Mouse (Mus musculus) kidney, postnatal 0 days (tissue): ENCODE data around the gene Armh3. TPM values are rescaled to one million over a fixed set of nuclear protein-coding genes. Genes with fewer than 3 reads are reported as not detected.

Source experiments
- ATAC-seq: fragments of 200-750 bp; cut with Nextera tagmentation; replicated peaks from 2 replicates; pipeline ENCODE4 v1.8.0; 2017; ENCODE audit warnings: low read depth, moderate number of reproducible peaks, moderate TSS enrichment, moderate library complexity; ENCODE audit not compliant: low FRiP score
- DNase-seq: peaks from one replicate; pipeline ENCODE4 v3.0.0-alpha.2; 2016; ENCODE audit warnings: low spot score
- H3K27ac ChIP-seq: fragments of 300-500 bp; sonication (generic); 2 replicates; pipeline ENCODE4 v1.5.1; 2014; ENCODE audit warnings: mild to moderate bottlenecking
- H3K27me3 ChIP-seq: fragments of 300-500 bp; sonication (generic); 2 replicates; pipeline ENCODE4 v1.6.1; 2014; ENCODE audit warnings: low read length, mixed read lengths; ENCODE audit not compliant: insufficient read depth
- H3K36me3 ChIP-seq: fragments of 300-500 bp; sonication (generic); 2 replicates; pipeline ENCODE4 v1.6.1; 2014; ENCODE audit warnings: low read length, mixed read lengths; ENCODE audit not compliant: insufficient read depth
- H3K4me1 ChIP-seq: fragments of 300-500 bp; sonication (generic); replicated peaks from 2 replicates; pipeline ENCODE4 v1.6.1; 2014; ENCODE audit warnings: antibody characterized with exemption, low read length, mixed read lengths; ENCODE audit not compliant: insufficient read depth
- H3K4me2 ChIP-seq: fragments of 300-500 bp; sonication (generic); 2 replicates; pipeline ENCODE4 v1.6.1; 2014; ENCODE audit warnings: mild to moderate bottlenecking, low read length, moderate library complexity, mixed read lengths
- H3K4me3 ChIP-seq: fragments of 300-500 bp; sonication (generic); replicated peaks from 2 replicates; pipeline ENCODE4 v1.5.1; 2014; ENCODE audit warnings: low read depth, low read length
- H3K9ac ChIP-seq: fragments of 300-500 bp; sonication (generic); 2 replicates; pipeline ENCODE4 v1.6.1; 2014; ENCODE audit warnings: low read depth, low read length
- H3K9me3 ChIP-seq: fragments of 300-500 bp; sonication (generic); replicated peaks from 2 replicates; pipeline ENCODE4 v1.6.1; 2016; ENCODE audit warnings: low read length, inconsistent platforms, mixed read lengths
- CTCF ChIP-seq: IDR thresholded peaks from 2 replicates; pipeline ENCODE4 v1.5.1; 2016; ENCODE audit warnings: antibody characterized with exemption, low read depth, mild to moderate bottlenecking, moderate library complexity
- WGBS: fragments of 180-500 bp; shearing (Covaris S2); extraction: QIAGEN DNeasy Blood & Tissue Kit; methylation state at CpG from one replicate; pipeline ENCODE4 v1.1.7; 2014; 5-methylcytosine and 5-hydroxymethylcytosine counted together
- polyA plus RNA-seq: library from polyadenylated mRNA; unstranded; fragments of >200 nt; fragmentation: Nextera tagmentation; extraction: Ambion mirVana; gene quantifications from 2 replicates; pipeline ENCODE4 v1.2.1, GENCODE M21; 2015

The Armh3 gene
- polyA plus RNA-seq, 1 experiment from 2014 or later, result 13.2 TPM

GRCm38 (mm10) chr19:46036477-46037242 is 38.4 kb upstream of the Armh3 start:
- peak overlapping the region; percentile 27; the same call in 1 of the 2 replicates for H3K9ac ChIP-seq
- peak; percentile 43 for TF ChIP-seq CTCF
- no peaks in the 10 kb centered on the region for H3K9me3 ChIP-seq
- H3K4me1 ChIP-seq, result peaks cover 25% of the 10 kb centered on the region
- H3K4me2 ChIP-seq, result peak overlapping the region; percentile 83
- no peak for DNase-seq
- WGBS, result 80% methylated on average over 13 of the region's 13 CpGs
- peak overlapping the region; percentile 9 for H3K4me3 ChIP-seq
- no peak for ATAC-seq
- H3K36me3 ChIP-seq, result peaks cover 44% of the 10 kb centered on the region
- no peaks in the 10 kb centered on the region for H3K27me3 ChIP-seq
- H3K27ac ChIP-seq, result no peak overlapping the region

GRCm38 (mm10) chr19:46035971-46036370 is 37.7 kb upstream of the Armh3 start:
- no peak overlapping the region for H3K9ac ChIP-seq
- no peak for TF ChIP-seq CTCF
- peaks cover 49% of the 10 kb centered on the region for H3K36me3 ChIP-seq
- H3K27ac ChIP-seq, result no peak overlapping the region
- no peak overlapping the region for H3K4me3 ChIP-seq
- H3K4me1 ChIP-seq, result peaks cover 18% of the 10 kb centered on the region
- H3K27me3 ChIP-seq, result no peaks in the 10 kb centered on the region
- no peak for DNase-seq
- no peaks in the 10 kb centered on the region for H3K9me3 ChIP-seq
- H3K4me2 ChIP-seq, result no peak overlapping the region
- ATAC-seq, result no peak
- WGBS, result 90% methylated on average over 13 of the region's 13 CpGs

- no peak for TF ChIP-seq CTCF
- Histone ChIP-seq H3K36me3 (peaks cover 49% of the 10 kb centered on the region), H3K9me3 (no peaks in the 10 kb centered on the region), H3K4me3 (no peak overlapping the region), H3K27me3 (no peaks in the 10 kb centered on the region), H3K27ac (no peak overlapping the region), H3K9ac (no peak overlapping the region), H3K4me1 (peaks cover 8% of the 10 kb centered on the region; the same call in 1 of the 2 replicates), H3K4me2 (no peak overlapping the region)
- ATAC-seq (no peak), DNase-seq (no peak)
- WGBS, result 93% methylated on average over 11 of the region's 11 CpGs
Observed at GRCm38 (mm10) chr19:46033911-46034310, 35.6 kb upstream of the Armh3 start.

GRCm38 (mm10) chr19:46032731-46033510 is 34.6 kb upstream of the Armh3 start:
- H3K9ac ChIP-seq, result no peak overlapping the region
- TF ChIP-seq CTCF, result no peak
- H3K4me1 ChIP-seq, result peaks cover 2% of the 10 kb centered on the region; the same call in 1 of the 2 replicates
- 77% methylated on average over 26 of the region's 26 CpGs for WGBS
- H3K36me3 ChIP-seq, result peaks cover 49% of the 10 kb centered on the region
- H3K27me3 ChIP-seq, result no peaks in the 10 kb centered on the region
- DNase-seq (no peak), ATAC-seq (no peak)
- H3K9me3 ChIP-seq, result no peaks in the 10 kb centered on the region
- H3K27ac ChIP-seq, result no peak overlapping the region
- H3K4me2 ChIP-seq, result no peak overlapping the region
- H3K4me3 ChIP-seq, result no peak overlapping the region

GRCm38 (mm10) chr19:46031689-46032432 is 33.6 kb upstream of the Armh3 start:
- WGBS, result 78% methylated on average over 9 of the region's 9 CpGs
- no peaks in the 10 kb centered on the region for H3K4me1 ChIP-seq
- H3K9ac ChIP-seq, result no peak overlapping the region
- H3K27ac ChIP-seq, result no peak overlapping the region
- TF ChIP-seq CTCF, result no peak
- no peaks in the 10 kb centered on the region for H3K9me3 ChIP-seq
- no peak overlapping the region for H3K4me3 ChIP-seq
- peaks cover 49% of the 10 kb centered on the region for H3K36me3 ChIP-seq
- H3K4me2 ChIP-seq, result no peak overlapping the region
- H3K27me3 ChIP-seq, result no peaks in the 10 kb centered on the region
- no peak for DNase-seq
- no peak for ATAC-seq
